Mouse (Mus musculus): ENCODE results near the gene Plekhg2. TPM values are rescaled to one million over a fixed set of nuclear protein-coding genes. Genes with fewer than 3 reads are reported as not detected.
A peak's percentile ranks its signal among the peaks of the same experiment; 100 is the strongest.

Gene Plekhg2
- polyA plus RNA-seq (2015; fragmentation: Nextera tagmentation; extraction: Ambion mirVana): 43.1 and 50.0 TPM in 2 replicates

GRCm38 (mm10) chr7:28372251-28373108 lies at the start of gene Plekhg2:
Gene Plekhg2, minus strand, starts transcription at chr7:28372599.
- H3K9ac ChIP-seq: peak within 1 kb of the TSS; percentile 88
- no peaks in the 10 kb centered on the region for H3K27me3 ChIP-seq
- ATAC-seq: peak; percentile 80
- H3K4me1 ChIP-seq: peaks cover 48% of the 10 kb centered on the region
- peaks cover 22% of the 10 kb centered on the region for H3K36me3 ChIP-seq (ENCODE audit: poor library complexity, severe bottlenecking)
- H3K4me3 ChIP-seq: peak within 1 kb of the TSS; percentile 81
- H3K9me3 ChIP-seq (replicated peaks): no peaks in the 10 kb centered on the region
- WGBS: under 1% methylated on average over 59 of the region's 66 CpGs
- peak within 1 kb of the TSS; percentile 87 for H3K4me2 ChIP-seq
- H3K27ac ChIP-seq: peak within 1 kb of the TSS; percentile 88

GRCm38 (mm10) chr7:28419416-28419815 lies 47.0 kb upstream of the Plekhg2 start:
- Histone ChIP-seq H3K9me3 (replicated peaks) (no peaks in the 10 kb centered on the region), H3K9ac (no peak overlapping the region), H3K4me1 (no peaks in the 10 kb centered on the region), H3K27ac (no peak overlapping the region), H3K4me3 (no peak overlapping the region), H3K27me3 (no peaks in the 10 kb centered on the region), H3K4me2 (no peak overlapping the region), H3K36me3 (ENCODE audit: poor library complexity, severe bottlenecking) (peaks cover 94% of the 10 kb centered on the region)
- ATAC-seq: no peak
- WGBS: 100% methylated on average over 2 of the region's 2 CpGs

DNA sequence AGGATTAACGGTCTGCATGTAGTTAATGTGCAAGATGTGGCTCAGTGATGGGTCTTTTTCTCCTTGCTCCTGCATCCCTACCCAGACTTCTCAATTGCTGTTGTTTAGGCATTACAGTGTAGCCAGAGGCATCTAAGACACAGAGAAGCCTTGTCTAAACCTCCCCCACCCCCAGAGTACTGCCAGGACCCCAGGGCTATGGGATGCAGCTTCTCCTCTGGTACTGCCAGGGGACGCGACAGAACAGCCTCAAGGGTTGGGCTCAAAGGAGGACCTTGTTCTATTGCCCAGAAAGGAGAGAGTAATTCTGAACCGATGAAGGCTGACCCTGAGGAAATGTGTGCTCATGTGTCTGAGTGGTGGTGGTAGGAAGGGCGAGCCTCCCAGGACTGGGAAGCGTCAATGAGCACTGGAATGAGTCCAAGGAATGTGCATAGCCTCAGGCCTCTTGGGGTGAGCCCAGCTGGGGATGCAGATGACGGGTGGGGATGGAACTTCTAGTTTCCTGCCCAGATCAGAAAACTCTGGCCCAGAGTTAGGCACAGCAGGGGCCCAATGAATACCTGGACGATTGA lies 45.8 kb upstream of the Plekhg2 start:
- H3K4me1 ChIP-seq: no peaks in the 10 kb centered on the region
- H3K9me3 ChIP-seq (replicated peaks): no peaks in the 10 kb centered on the region
- H3K9ac ChIP-seq: no peak overlapping the region
- H3K4me3 ChIP-seq: no peak overlapping the region
- H3K27ac ChIP-seq: no peak overlapping the region
- ATAC-seq: no peak
- WGBS: 86% methylated on average over 8 of the region's 8 CpGs
- H3K36me3 ChIP-seq (ENCODE audit: poor library complexity, severe bottlenecking): peaks cover 99% of the 10 kb centered on the region
- H3K27me3 ChIP-seq: no peaks in the 10 kb centered on the region
- no peak overlapping the region for H3K4me2 ChIP-seq

DNA sequence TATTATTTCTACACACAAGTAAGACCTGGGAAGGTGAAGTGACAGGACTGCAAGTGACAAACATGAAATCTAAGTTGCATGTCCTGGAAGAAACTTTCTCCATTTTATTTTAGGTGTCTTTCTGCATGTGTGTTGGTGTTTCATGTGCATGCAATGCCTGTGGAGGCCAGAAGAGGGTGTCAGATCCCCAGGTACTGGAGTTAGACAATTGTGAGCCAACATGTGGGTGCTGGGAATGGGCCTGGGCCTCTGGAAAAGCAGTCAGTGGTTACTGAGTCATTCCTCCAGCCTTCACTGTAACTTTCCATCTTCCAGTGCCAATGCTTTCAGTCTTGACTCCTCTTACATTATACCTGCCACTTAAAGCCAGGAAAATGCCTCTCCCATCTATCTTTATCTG lies 45.0 kb upstream of the Plekhg2 start:
- Histone ChIP-seq H3K9me3 (replicated peaks) (no peaks in the 10 kb centered on the region), H3K9ac (no peak overlapping the region), H3K27me3 (no peaks in the 10 kb centered on the region), H3K4me3 (no peak overlapping the region), H3K4me2 (no peak overlapping the region), H3K36me3 (ENCODE audit: poor library complexity, severe bottlenecking) (peaks cover 99% of the 10 kb centered on the region), H3K4me1 (no peaks in the 10 kb centered on the region), H3K27ac (no peak overlapping the region)
- ATAC-seq: no peak

DNA sequence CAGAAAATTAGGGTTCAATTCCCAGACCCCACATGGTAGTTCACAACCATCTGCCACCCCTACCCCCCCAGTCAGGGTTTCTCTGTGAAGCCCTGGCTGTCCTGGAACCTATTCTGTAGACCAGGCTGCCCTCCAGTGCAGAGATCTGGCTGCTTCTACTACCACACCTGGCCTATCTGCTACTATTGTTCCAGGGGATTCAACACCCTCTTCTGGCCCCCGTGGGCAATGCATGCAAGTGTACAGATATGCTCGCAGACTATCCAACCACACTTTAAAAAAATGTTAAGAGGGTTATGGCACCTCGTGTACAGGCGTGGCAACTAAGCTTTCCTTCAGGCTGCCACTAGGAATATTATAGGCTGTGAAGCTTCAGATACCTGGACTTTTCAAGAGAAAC lies 40.4 kb upstream of the Plekhg2 start:
- 84% methylated on average over 4 of the region's 4 CpGs for WGBS
- H3K36me3 ChIP-seq (ENCODE audit: poor library complexity, severe bottlenecking): peaks cover 99% of the 10 kb centered on the region
- no peak overlapping the region for H3K4me2 ChIP-seq
- no peak overlapping the region for H3K4me3 ChIP-seq
- H3K4me1 ChIP-seq: no peaks in the 10 kb centered on the region
- ATAC-seq: no peak
- H3K9ac ChIP-seq: no peak overlapping the region
- no peak overlapping the region for H3K27ac ChIP-seq
- H3K27me3 ChIP-seq: no peaks in the 10 kb centered on the region
- no peaks in the 10 kb centered on the region for H3K9me3 ChIP-seq (replicated peaks)

DNA sequence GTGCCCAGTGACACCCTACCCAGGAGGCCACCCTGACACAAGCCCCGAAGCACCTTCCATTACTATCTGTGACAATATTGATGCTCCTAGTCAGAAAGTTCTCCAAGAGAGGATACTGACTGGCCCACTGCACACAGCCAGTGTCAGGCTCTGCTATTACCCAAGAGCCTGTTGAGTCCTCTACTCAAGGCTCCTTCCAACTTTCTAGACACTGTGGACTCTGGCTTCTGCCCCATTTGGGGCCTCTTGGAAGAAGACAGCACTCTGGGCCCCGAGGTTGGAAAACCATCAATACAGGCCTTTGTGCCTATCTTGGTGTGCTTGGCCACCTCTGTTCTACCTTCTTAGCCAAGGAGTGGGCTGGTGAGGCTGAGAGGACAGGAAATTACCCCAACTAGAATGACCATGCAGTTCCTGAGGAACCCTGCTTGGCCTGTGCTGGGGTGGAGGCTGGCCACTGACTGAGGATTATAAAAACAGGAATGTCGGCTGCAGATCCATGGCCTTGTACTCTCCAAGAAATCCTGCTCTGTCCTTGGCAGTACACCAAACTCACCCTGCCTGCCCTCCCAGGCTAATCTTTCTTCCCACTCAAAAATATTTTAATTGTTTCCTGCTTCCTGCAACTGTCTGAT lies 38.6 kb upstream of the Plekhg2 start:
- Histone ChIP-seq H3K9ac (no peak overlapping the region), H3K4me3 (no peak overlapping the region), H3K4me2 (no peak overlapping the region), H3K27ac (no peak overlapping the region), H3K4me1 (no peaks in the 10 kb centered on the region), H3K9me3 (replicated peaks) (no peaks in the 10 kb centered on the region), H3K27me3 (no peaks in the 10 kb centered on the region), H3K36me3 (ENCODE audit: poor library complexity, severe bottlenecking) (peaks cover 99% of the 10 kb centered on the region)
- ATAC-seq: no peak
- 93% methylated on average over 3 of the region's 3 CpGs for WGBS

DNA sequence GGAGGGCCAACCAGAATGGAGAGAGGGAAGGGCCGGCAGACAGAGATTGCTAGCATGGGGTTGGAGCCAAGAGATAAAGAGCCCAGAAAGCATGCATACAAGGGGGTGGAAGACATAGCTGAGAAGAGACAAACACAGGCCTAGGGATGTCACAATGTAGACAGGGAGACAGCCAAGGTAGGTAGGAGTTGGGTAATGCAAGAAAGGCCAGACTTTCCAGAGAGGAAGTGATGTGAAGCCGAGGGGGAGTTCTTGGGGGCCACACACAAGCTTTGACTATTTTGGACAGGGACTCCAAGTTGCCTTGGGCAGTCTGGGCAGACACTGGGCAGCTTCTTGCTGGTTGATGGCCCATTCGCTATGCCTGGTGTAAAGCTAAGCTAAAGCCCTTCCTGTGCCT lies 29.5 kb upstream of the Plekhg2 start:
- Histone ChIP-seq H3K9me3 (replicated peaks) (no peaks in the 10 kb centered on the region), H3K36me3 (ENCODE audit: poor library complexity, severe bottlenecking) (peaks cover 96% of the 10 kb centered on the region), H3K9ac (no peak overlapping the region), H3K27ac (no peak overlapping the region), H3K27me3 (no peaks in the 10 kb centered on the region), H3K4me1 (no peaks in the 10 kb centered on the region), H3K4me2 (no peak overlapping the region), H3K4me3 (no peak overlapping the region)
- no peak for ATAC-seq
- WGBS: 90% methylated on average over 3 of the region's 3 CpGs

GRCm38 (mm10) chr7:28401030-28401429 lies 28.6 kb upstream of the Plekhg2 start:
- ATAC-seq: no peak; the same call in 1 of the 2 replicates
- H3K9ac ChIP-seq: no peak overlapping the region
- 94% methylated on average over 1 of the region's 1 CpGs for WGBS
- H3K27ac ChIP-seq: no peak overlapping the region
- no peaks in the 10 kb centered on the region for H3K4me1 ChIP-seq
- H3K9me3 ChIP-seq (replicated peaks): no peaks in the 10 kb centered on the region
- peaks cover 96% of the 10 kb centered on the region for H3K36me3 ChIP-seq (ENCODE audit: poor library complexity, severe bottlenecking)
- no peak overlapping the region for H3K4me2 ChIP-seq
- no peak overlapping the region for H3K4me3 ChIP-seq
- H3K27me3 ChIP-seq: no peaks in the 10 kb centered on the region

- 92% methylated on average over 10 of the region's 10 CpGs for WGBS
- H3K4me2 ChIP-seq: no peak overlapping the region
- H3K27me3 ChIP-seq: no peaks in the 10 kb centered on the region
- H3K4me1 ChIP-seq: peaks cover 3% of the 10 kb centered on the region
- no peak for ATAC-seq
- no peak overlapping the region for H3K9ac ChIP-seq
- H3K36me3 ChIP-seq (ENCODE audit: poor library complexity, severe bottlenecking): peaks cover 91% of the 10 kb centered on the region
- H3K27ac ChIP-seq: no peak overlapping the region
- no peak overlapping the region for H3K4me3 ChIP-seq
- no peaks in the 10 kb centered on the region for H3K9me3 ChIP-seq (replicated peaks)
Observed at GRCm38 (mm10) chr7:28398696-28399340, 26.4 kb upstream of the Plekhg2 start.

- Histone ChIP-seq H3K36me3 (ENCODE audit: poor library complexity, severe bottlenecking) (peaks cover 83% of the 10 kb centered on the region), H3K4me1 (peaks cover 10% of the 10 kb centered on the region)
Observed at GRCm38 (mm10) chr7:28398000-28398399, 25.6 kb upstream of the Plekhg2 start.

DNA sequence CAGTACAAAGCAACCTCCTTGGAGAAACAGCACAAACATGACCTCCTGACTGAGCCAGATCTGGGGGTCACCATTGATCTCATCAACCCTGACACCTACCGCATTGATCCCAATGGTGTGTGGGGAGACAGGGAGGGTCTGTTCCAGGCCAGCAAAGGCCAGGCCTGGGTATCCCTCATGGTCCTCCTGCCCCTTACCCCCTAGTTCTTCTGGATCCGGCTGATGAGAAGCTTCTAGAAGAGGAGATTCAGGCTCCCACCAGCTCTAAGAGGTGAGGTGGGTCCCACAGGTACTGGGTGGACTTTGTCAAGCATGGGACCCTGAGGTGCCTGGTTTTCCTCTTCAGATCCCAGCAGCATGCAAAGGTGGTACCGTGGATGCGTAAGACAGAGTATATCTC lies 23.0 kb upstream of the Plekhg2 start:
- H3K9me3 ChIP-seq (replicated peaks): no peaks in the 10 kb centered on the region
- WGBS: 97% methylated on average over 4 of the region's 4 CpGs
- H3K9ac ChIP-seq: no peak overlapping the region
- H3K4me3 ChIP-seq: no peak overlapping the region
- ATAC-seq: no peak
- no peak overlapping the region for H3K4me2 ChIP-seq
- no peaks in the 10 kb centered on the region for H3K27me3 ChIP-seq
- peaks cover 22% of the 10 kb centered on the region for H3K4me1 ChIP-seq
- no peak overlapping the region for H3K27ac ChIP-seq
- H3K36me3 ChIP-seq (ENCODE audit: poor library complexity, severe bottlenecking): peaks cover 63% of the 10 kb centered on the region

More at GRCm38 (mm10) chr7:28398000-28398399, 25.6 kb upstream of the Plekhg2 start:
- Histone ChIP-seq H3K4me2 (no peak overlapping the region), H3K4me3 (no peak overlapping the region), H3K27ac (no peak overlapping the region), H3K27me3 (no peaks in the 10 kb centered on the region), H3K9ac (no peak overlapping the region), H3K9me3 (replicated peaks) (no peaks in the 10 kb centered on the region)
- 70% methylated on average over 3 of the region's 3 CpGs for WGBS
- ATAC-seq: no peak

Data from forebrain, embryonic 13.5 days (tissue).